Mouse (Mus musculus) sigmoid colon, adult 10 weeks (tissue): ENCODE results near the gene B020004J07Rik. TPM values are rescaled to one million over a fixed set of nuclear protein-coding genes. Genes with fewer than 3 reads are reported as not detected.

Experiments used
- polyA plus RNA-seq: library from polyadenylated mRNA; stranded (reverse); fragments of 350-450 nt; fragmentation: Illumina TruSeq; extraction: RNeasy Lipid Tissue Mini Kit (QIAGEN cat#74804); gene quantifications from one replicate; pipeline ENCODE4 v1.2.3, GENCODE M21; 2014; ENCODE audit warnings: low read depth, low replicate concordance

The B020004J07Rik gene
- polyA plus RNA-seq = not detected

DNA sequence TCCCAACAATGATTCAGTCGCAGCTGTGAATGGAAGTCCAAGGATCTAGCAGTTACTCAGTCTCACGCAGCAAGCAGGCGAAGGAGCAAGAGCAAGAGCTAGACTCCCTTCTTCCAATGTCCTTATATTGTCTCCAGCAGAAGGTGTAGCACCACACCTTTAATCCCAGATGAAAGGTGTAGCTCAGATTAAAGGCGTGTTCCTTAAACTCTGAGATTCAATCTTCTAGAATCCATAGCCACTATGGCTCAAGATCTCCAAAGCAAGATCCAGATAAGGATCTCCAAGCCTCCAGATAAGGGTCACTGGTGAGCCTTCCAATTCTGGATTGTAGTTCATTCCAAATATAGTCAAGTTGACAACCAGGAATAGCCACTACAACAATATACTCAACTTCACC is at the start of gene B020004J07Rik:
TSS of gene B020004J07Rik (minus strand) at position 101 of the 400 bp plus-strand sequence.

Other genes with a start within 250 kb of the B020004J07Rik start
- gene Leprot, start 196.3 kb downstream of the B020004J07Rik start, polyA plus RNA-seq = 138 TPM
- 25.8 TPM for gene Lepr, start 126.6 kb downstream of the B020004J07Rik start, polyA plus RNA-seq
- gene C130073F10Rik, start 49.8 kb upstream of the B020004J07Rik start, polyA plus RNA-seq = not detected
- gene Gm12800, start 65.1 kb upstream of the B020004J07Rik start, polyA plus RNA-seq = not detected
- not detected for gene Gm12794, start 96.4 kb upstream of the B020004J07Rik start, polyA plus RNA-seq
- gene Gm12790, start 137.0 kb upstream of the B020004J07Rik start, polyA plus RNA-seq = not detected
- not detected for gene Gm12789, start 142.6 kb upstream of the B020004J07Rik start, polyA plus RNA-seq
- gene Pde4b, start 243.5 kb upstream of the B020004J07Rik start, polyA plus RNA-seq = 13.9 TPM